18 mouse cellular contexts compared by ENCODE assay signal in genomic region chr9:16226545-16226944, GRCm38 (mm10).
DNase-seq lines count a peak whose midpoint lies in the region; ATAC-seq and TF ChIP-seq lines count a peak whose summit lies in the region.
"Had no signal": no experiment of that assay in that cellular context is flagged by ENCODE, and none has a peak within 500 bp of the region (broad histone marks: within the 10 kb centered on the region; RNA-seq: fewer than 3 reads in every experiment).

No protein-coding gene starts in this region.

- H3K4me2 ChIP-seq in forebrain, embryonic 16.5 days (ENCODE audit: low read length): no peak overlapping the region
- H3K4me2 ChIP-seq in forebrain, embryonic 13.5 days: no peak overlapping the region
- no peak overlapping the region for H3K4me2 ChIP-seq in hindbrain, embryonic 14.5 days (replicated peaks)
- no peak overlapping the region for H3K4me2 ChIP-seq in hindbrain, embryonic 16.5 days (ENCODE audit: low read length)
- H3K4me2 ChIP-seq in midbrain, embryonic 13.5 days (replicated peaks): no peak overlapping the region
- no peak overlapping the region for H3K4me2 ChIP-seq in stomach, postnatal 0 days (replicated peaks; ENCODE audit: low read depth)
- H3K4me2 ChIP-seq: embryonic facial prominence, embryonic 12.5 days; heart, embryonic 11.5 days; heart, embryonic 15.5 days had no signal

- no peak for TF ChIP-seq CTCF in brain, embryonic 14.5 days (IDR thresholded peaks at IDR 0.05; ENCODE audit: borderline replicate concordance, extremely low read depth, insufficient read depth, insufficient read length)
- TF ChIP-seq CTCF in stomach, postnatal 0 days (IDR thresholded peaks at IDR 0.05; ENCODE audit: low read depth): no peak

- H3K4me3 ChIP-seq in forebrain, embryonic 16.5 days (replicated peaks; ENCODE audit: low read length): no peak overlapping the region
- H3K4me3 ChIP-seq in forebrain, embryonic 13.5 days: no peak overlapping the region
- no peak overlapping the region for H3K4me3 ChIP-seq in hindbrain, embryonic 14.5 days (replicated peaks; ENCODE audit: low read length)
- H3K4me3 ChIP-seq in hindbrain, embryonic 16.5 days (ENCODE audit: low read length): no peak overlapping the region
- no peak overlapping the region for H3K4me3 ChIP-seq in midbrain, embryonic 13.5 days (replicated peaks)
- H3K4me3 ChIP-seq in stomach, postnatal 0 days (ENCODE audit: low read depth, low read length): no peak overlapping the region
- H3K4me3 ChIP-seq: embryonic facial prominence, embryonic 12.5 days; heart, embryonic 15.5 days had no signal

- peak; percentile 59 for ATAC-seq in forebrain, embryonic 16.5 days
- ATAC-seq in forebrain, embryonic 13.5 days: no peak
- peak; percentile 35; the same call in 1 of the 2 replicates for ATAC-seq in hindbrain, embryonic 14.5 days (ENCODE audit: low FRiP score)
- no peak for ATAC-seq in hindbrain, embryonic 16.5 days
- peak; percentile 73; the same call in 1 of the 2 replicates for ATAC-seq in midbrain, embryonic 13.5 days
- no peak for ATAC-seq in stomach, postnatal 0 days (ENCODE audit: low FRiP score, low TSS enrichment)

- H3K4me1 ChIP-seq in forebrain, embryonic 16.5 days (replicated peaks; ENCODE audit: control insufficient read depth, insufficient read depth, low read length): peaks cover 7% of the 10 kb centered on the region
- H3K4me1 ChIP-seq in forebrain, embryonic 13.5 days: peaks cover 43% of the 10 kb centered on the region
- H3K4me1 ChIP-seq in hindbrain, embryonic 14.5 days (replicated peaks; ENCODE audit: control insufficient read depth, insufficient read depth, low read length): peaks cover 15% of the 10 kb centered on the region
- no peaks in the 10 kb centered on the region; the same call in none of the 2 replicates for H3K4me1 ChIP-seq in hindbrain, embryonic 16.5 days (ENCODE audit: control insufficient read depth, insufficient read depth, low read depth, low read length)
- H3K4me1 ChIP-seq in midbrain, embryonic 13.5 days (replicated peaks): peaks cover 47% of the 10 kb centered on the region
- H3K4me1 ChIP-seq in stomach, postnatal 0 days (replicated peaks; ENCODE audit: control insufficient read depth, insufficient read depth): no peaks in the 10 kb centered on the region
- H3K4me1 ChIP-seq: heart, embryonic 15.5 days had no signal

- no peak for DNase-seq in hindbrain, embryonic 14.5 days (ENCODE audit: low spot score)
- peak; percentile 43 for DNase-seq in brain, embryonic 14.5 days (ENCODE audit: low read depth)
- DNase-seq in stomach, postnatal 0 days (ENCODE audit: low spot score): no peak
- DNase-seq in testis, postnatal 10 days (ENCODE audit: low spot score): no peak
- DNase-seq: adrenal gland, postnatal 10 days; cerebellum, adult 11-12 months; cerebellum, adult 9-10 months; cerebellum, postnatal 25 days; gastrocnemius, postnatal 36 days; heart, adult 18-20 months; heart, postnatal 14 days had no signal

- no peaks in the 10 kb centered on the region for H3K27me3 ChIP-seq in forebrain, embryonic 16.5 days (replicated peaks; ENCODE audit: control insufficient read depth, insufficient read depth, low read length)
- H3K27me3 ChIP-seq in forebrain, embryonic 13.5 days: no peaks in the 10 kb centered on the region
- no peaks in the 10 kb centered on the region for H3K27me3 ChIP-seq in hindbrain, embryonic 14.5 days (ENCODE audit: control insufficient read depth, insufficient read depth, low read length)
- no peaks in the 10 kb centered on the region for H3K27me3 ChIP-seq in hindbrain, embryonic 16.5 days (replicated peaks; ENCODE audit: control insufficient read depth, insufficient read depth, low read length)
- no peaks in the 10 kb centered on the region for H3K27me3 ChIP-seq in midbrain, embryonic 13.5 days
- H3K27me3 ChIP-seq in stomach, postnatal 0 days (ENCODE audit: control insufficient read depth, insufficient read depth, low read length): no peaks in the 10 kb centered on the region
- H3K27me3 ChIP-seq: embryonic facial prominence, embryonic 12.5 days; heart, embryonic 15.5 days had no signal

- no peaks in the 10 kb centered on the region for H3K36me3 ChIP-seq in forebrain, embryonic 16.5 days (ENCODE audit: control insufficient read depth, insufficient read depth)
- no peaks in the 10 kb centered on the region for H3K36me3 ChIP-seq in forebrain, embryonic 13.5 days (ENCODE audit: poor library complexity, severe bottlenecking)
- no peaks in the 10 kb centered on the region for H3K36me3 ChIP-seq in hindbrain, embryonic 14.5 days (replicated peaks; ENCODE audit: control insufficient read depth, insufficient read depth)
- no peaks in the 10 kb centered on the region for H3K36me3 ChIP-seq in hindbrain, embryonic 16.5 days (ENCODE audit: control insufficient read depth, insufficient read depth, low read length)
- no peaks in the 10 kb centered on the region for H3K36me3 ChIP-seq in midbrain, embryonic 13.5 days
- no peaks in the 10 kb centered on the region for H3K36me3 ChIP-seq in stomach, postnatal 0 days (ENCODE audit: control insufficient read depth, insufficient read depth, low read length)
- H3K36me3 ChIP-seq: embryonic facial prominence, embryonic 12.5 days; heart, embryonic 15.5 days had no signal

- H3K27ac ChIP-seq in forebrain, embryonic 16.5 days (ENCODE audit: low read length): no peak overlapping the region
- no peak overlapping the region for H3K27ac ChIP-seq in forebrain, embryonic 13.5 days
- H3K27ac ChIP-seq in hindbrain, embryonic 14.5 days: no peak overlapping the region
- H3K27ac ChIP-seq in hindbrain, embryonic 16.5 days (ENCODE audit: low read depth, low read length): no peak overlapping the region
- 0 out of 2 replicates have a peak overlapping the region, but pooled peaks have one; percentile 25 for H3K27ac ChIP-seq in midbrain, embryonic 13.5 days
- H3K27ac ChIP-seq in stomach, postnatal 0 days (replicated peaks): no peak overlapping the region
- H3K27ac ChIP-seq: embryonic facial prominence, embryonic 12.5 days; heart, embryonic 15.5 days had no signal

- no peak for TF ChIP-seq POLR2A in brain, embryonic 14.5 days (IDR thresholded peaks at IDR 0.05; ENCODE audit: borderline replicate concordance, extremely low read depth, insufficient read depth, insufficient read length, poor library complexity, severe bottlenecking)

- no peaks in the 10 kb centered on the region for H3K9me3 ChIP-seq in forebrain, embryonic 16.5 days (ENCODE audit: control insufficient read depth, low read length)
- H3K9me3 ChIP-seq in forebrain, embryonic 13.5 days (replicated peaks): no peaks in the 10 kb centered on the region
- no peaks in the 10 kb centered on the region for H3K9me3 ChIP-seq in hindbrain, embryonic 14.5 days (ENCODE audit: control insufficient read depth, low read length)
- no peaks in the 10 kb centered on the region for H3K9me3 ChIP-seq in hindbrain, embryonic 16.5 days (ENCODE audit: control insufficient read depth, low read length)
- no peaks in the 10 kb centered on the region for H3K9me3 ChIP-seq in midbrain, embryonic 13.5 days
- H3K9me3 ChIP-seq in stomach, postnatal 0 days (ENCODE audit: control insufficient read depth, low read length): no peaks in the 10 kb centered on the region
- H3K9me3 ChIP-seq: embryonic facial prominence, embryonic 12.5 days; heart, embryonic 15.5 days had no signal

- H3K9ac ChIP-seq in forebrain, embryonic 16.5 days (replicated peaks; ENCODE audit: low read depth, low read length): no peak overlapping the region
- no peak overlapping the region for H3K9ac ChIP-seq in forebrain, embryonic 13.5 days
- no peak overlapping the region for H3K9ac ChIP-seq in hindbrain, embryonic 14.5 days
- H3K9ac ChIP-seq in hindbrain, embryonic 16.5 days (ENCODE audit: low read depth, low read length): no peak overlapping the region
- no peak overlapping the region for H3K9ac ChIP-seq in midbrain, embryonic 13.5 days (replicated peaks)
- no peak overlapping the region for H3K9ac ChIP-seq in stomach, postnatal 0 days (ENCODE audit: low read length)
- H3K9ac ChIP-seq: embryonic facial prominence, embryonic 12.5 days; heart, embryonic 15.5 days had no signal

- TF ChIP-seq EP300 in stomach, postnatal 0 days (optimal IDR thresholded peaks at IDR 0.05): no peak

Comparison
In these comparisons a context has a peak if more than half of its experiments do, and no peak if none do; other contexts are left out.
1. ATAC-seq: peak in forebrain, embryonic 16.5 days (single experiment), hindbrain, embryonic 14.5 days (single experiment) and midbrain, embryonic 13.5 days (single experiment); none in forebrain, embryonic 13.5 days (single experiment), hindbrain, embryonic 16.5 days (single experiment) and stomach, postnatal 0 days (single experiment).